Mouse (Mus musculus): ENCODE measurements around the gene Zfp872. TPM values are rescaled to one million over a fixed set of nuclear protein-coding genes. Genes with fewer than 3 reads are reported as not detected.

The Zfp872 gene
- polyA plus RNA-seq, 1 experiment from 2014 or later, result 0.64 TPM

- WGBS, result 65% methylated on average over 7 of the region's 7 CpGs
- Histone ChIP-seq H3K4me1 (peaks cover 10% of the 10 kb centered on the region; the same call in 1 of the 2 replicates), H3K27me3 (no peaks in the 10 kb centered on the region), H3K27ac (peak overlapping the region; percentile 36; the same call in 1 of the 2 replicates), H3K4me3 (no peak overlapping the region), H3K36me3 (peaks cover 3% of the 10 kb centered on the region; the same call in 1 of the 2 replicates), H3K4me2 (no peak overlapping the region), H3K9ac (no peak overlapping the region), H3K9me3 (no peaks in the 10 kb centered on the region)
- ATAC-seq (ENCODE audit: borderline replicate concordance, extremely low read depth, low FRiP score, low TSS enrichment), result no peak
These were observed 41.6 kb downstream of the Zfp872 start for GRCm38 (mm10) chr9:22229386-22230026.

GRCm38 (mm10) chr9:22230061-22230460 lies 42.2 kb downstream of the Zfp872 start:
- Histone ChIP-seq H3K4me2 (no peak overlapping the region), H3K27ac (no peak overlapping the region), H3K4me3 (no peak overlapping the region), H3K27me3 (no peaks in the 10 kb centered on the region), H3K36me3 (peaks cover 5% of the 10 kb centered on the region), H3K9ac (no peak overlapping the region), H3K9me3 (no peaks in the 10 kb centered on the region), H3K4me1 (peaks cover 10% of the 10 kb centered on the region; the same call in 1 of the 2 replicates)
- WGBS, result 63% methylated on average over 3 of the region's 3 CpGs
- no peak for ATAC-seq (ENCODE audit: borderline replicate concordance, extremely low read depth, low FRiP score, low TSS enrichment)

- H3K4me1 ChIP-seq, result peaks cover 10% of the 10 kb centered on the region; the same call in 1 of the 2 replicates
- H3K4me3 ChIP-seq, result no peak overlapping the region
- peaks cover 9% of the 10 kb centered on the region for H3K36me3 ChIP-seq
- H3K27ac ChIP-seq, result no peak overlapping the region
- H3K9ac ChIP-seq, result no peak overlapping the region
- ATAC-seq (ENCODE audit: borderline replicate concordance, extremely low read depth, low FRiP score, low TSS enrichment), result no peak
- H3K4me2 ChIP-seq, result no peak overlapping the region
- no peaks in the 10 kb centered on the region for H3K27me3 ChIP-seq
- no peaks in the 10 kb centered on the region for H3K9me3 ChIP-seq
These were observed 42.7 kb downstream of the Zfp872 start for GRCm38 (mm10) chr9:22230556-22230955.

DNA sequence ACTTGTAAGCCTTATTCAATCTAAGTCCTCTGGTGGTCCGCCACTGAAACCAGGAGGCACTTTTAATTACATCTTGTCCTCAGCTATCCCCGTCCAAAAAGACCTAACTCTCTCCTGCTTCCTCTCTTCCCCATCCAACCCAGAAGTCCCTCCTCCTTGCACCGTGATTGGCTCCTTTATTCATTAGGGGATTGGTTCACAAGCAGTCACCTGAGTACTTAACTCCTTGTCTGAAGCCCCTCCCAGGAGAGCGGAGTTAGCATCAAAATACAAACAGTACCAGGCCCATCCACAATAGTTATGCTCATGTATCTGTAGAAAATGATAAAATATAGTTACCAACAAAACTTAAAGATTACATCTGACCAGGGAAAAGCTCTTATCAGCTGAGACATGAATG lies 52.1 kb downstream of the Zfp872 start:
- Histone ChIP-seq H3K9me3 (peaks cover 4% of the 10 kb centered on the region; the same call in 1 of the 2 replicates), H3K4me1 (no peaks in the 10 kb centered on the region), H3K27me3 (no peaks in the 10 kb centered on the region), H3K36me3 (peaks cover 91% of the 10 kb centered on the region), H3K27ac (no peak overlapping the region), H3K9ac (no peak overlapping the region), H3K4me2 (no peak overlapping the region), H3K4me3 (no peak overlapping the region)
- WGBS, result 91% methylated on average over 4 of the region's 4 CpGs
- ATAC-seq (ENCODE audit: borderline replicate concordance, extremely low read depth, low FRiP score, low TSS enrichment), result no peak

GRCm38 (mm10) chr9:22244242-22244641 lies 56.4 kb downstream of the Zfp872 start:
- WGBS, result 80% methylated on average over 2 of the region's 2 CpGs
- H3K4me2 ChIP-seq, result no peak overlapping the region
- H3K36me3 ChIP-seq, result peaks cover 82% of the 10 kb centered on the region
- no peak overlapping the region for H3K27ac ChIP-seq
- H3K9me3 ChIP-seq, result peaks cover 16% of the 10 kb centered on the region
- H3K4me3 ChIP-seq, result no peak overlapping the region
- ATAC-seq (ENCODE audit: borderline replicate concordance, extremely low read depth, low FRiP score, low TSS enrichment), result no peak
- no peaks in the 10 kb centered on the region for H3K27me3 ChIP-seq
- H3K9ac ChIP-seq, result no peak overlapping the region
- no peaks in the 10 kb centered on the region for H3K4me1 ChIP-seq

Other genes starting within 250 kb of the Zfp872 start
- gene Swsap1, start 232.3 kb upstream of the Zfp872 start, polyA plus RNA-seq (2015; fragmentation: Nextera tagmentation; extraction: Ambion mirVana), result 6.5 and 6.7 TPM in 2 replicates
- 6.8 and 7.3 TPM in 2 replicates for gene Epor, start 224.6 kb upstream of the Zfp872 start, polyA plus RNA-seq (2015; fragmentation: Nextera tagmentation; extraction: Ambion mirVana)
- 4.9 and 7.2 TPM in 2 replicates for gene Rgl3, start 198.6 kb upstream of the Zfp872 start, polyA plus RNA-seq (2015; fragmentation: Nextera tagmentation; extraction: Ambion mirVana)
- gene Ccdc151, start 185.5 kb upstream of the Zfp872 start, polyA plus RNA-seq (2015; fragmentation: Nextera tagmentation; extraction: Ambion mirVana), result 3.9 and 4.4 TPM in 2 replicates
- 127 and 137 TPM in 2 replicates for gene Prkcsh, start 185.3 kb upstream of the Zfp872 start, polyA plus RNA-seq (2015; fragmentation: Nextera tagmentation; extraction: Ambion mirVana)
- 0.25 and 0.51 TPM in 2 replicates for gene Elavl3, start 136.1 kb upstream of the Zfp872 start, polyA plus RNA-seq (2015; fragmentation: Nextera tagmentation; extraction: Ambion mirVana)
- not detected in 2 replicates for gene Gm49318, start 116.8 kb upstream of the Zfp872 start, polyA plus RNA-seq (2015; fragmentation: Nextera tagmentation; extraction: Ambion mirVana)
- gene Zfp653, start 116.7 kb upstream of the Zfp872 start, polyA plus RNA-seq (2015; fragmentation: Nextera tagmentation; extraction: Ambion mirVana), result 13.4 and 15.3 TPM in 2 replicates
- gene Ecsit, start 102.7 kb upstream of the Zfp872 start, polyA plus RNA-seq (2015; fragmentation: Nextera tagmentation; extraction: Ambion mirVana), result 33.2 and 33.9 TPM in 2 replicates
- 60.9 and 71.5 TPM in 2 replicates for gene Cnn1, start 88.9 kb upstream of the Zfp872 start, polyA plus RNA-seq (2015; fragmentation: Nextera tagmentation; extraction: Ambion mirVana)
- gene Elof1, start 70.9 kb upstream of the Zfp872 start, polyA plus RNA-seq (2015; fragmentation: Nextera tagmentation; extraction: Ambion mirVana), result 196 and 210 TPM in 2 replicates
- gene Acp5, start 52.4 kb upstream of the Zfp872 start, polyA plus RNA-seq (2015; fragmentation: Nextera tagmentation; extraction: Ambion mirVana), result 6.2 and 6.4 TPM in 2 replicates
- 77.3 and 84.7 TPM in 2 replicates for gene Pigyl, start 31.2 kb upstream of the Zfp872 start, polyA plus RNA-seq (2015; fragmentation: Nextera tagmentation; extraction: Ambion mirVana)
- 20.1 and 24.7 TPM in 2 replicates for gene Zfp809, start 37.6 kb downstream of the Zfp872 start, polyA plus RNA-seq (2015; fragmentation: Nextera tagmentation; extraction: Ambion mirVana)
- 5.3 and 5.5 TPM in 2 replicates for gene Zfp599, start 71.8 kb downstream of the Zfp872 start, polyA plus RNA-seq (2015; fragmentation: Nextera tagmentation; extraction: Ambion mirVana)
- 22.0 and 22.3 TPM in 2 replicates for gene Zfp810, start 119.6 kb downstream of the Zfp872 start, polyA plus RNA-seq (2015; fragmentation: Nextera tagmentation; extraction: Ambion mirVana)
- 56.4 and 57.4 TPM in 2 replicates for gene Anln, start 201.1 kb downstream of the Zfp872 start, polyA plus RNA-seq (2015; fragmentation: Nextera tagmentation; extraction: Ambion mirVana)
- gene 9530077C05Rik, start 223.4 kb downstream of the Zfp872 start, polyA plus RNA-seq (2015; fragmentation: Nextera tagmentation; extraction: Ambion mirVana), result 5.0 and 5.9 TPM in 2 replicates